Mouse (Mus musculus) intestine, embryonic 14.5 days (tissue): ENCODE measurements around the gene Tdo2. TPM values are rescaled to one million over a fixed set of nuclear protein-coding genes. Genes with fewer than 3 reads are reported as not detected.

Experiments
- ATAC-seq: fragments of 200-750 bp; cut with Nextera tagmentation; replicated peaks from 2 replicates; pipeline ENCODE4 v1.8.0; 2017; ENCODE audit warnings: low read depth, moderate number of reproducible peaks, moderate TSS enrichment, moderate library complexity; ENCODE audit not compliant: low FRiP score, low TSS enrichment
- DNase-seq: peaks from one replicate; pipeline ENCODE4 v3.0.0-alpha.2; 2018; ENCODE audit warnings: low spot score
- H3K27ac ChIP-seq: fragments of 300-500 bp; sonication (generic); 2 replicates; pipeline ENCODE4 v1.5.1; 2014; ENCODE audit warnings: low read depth, mild to moderate bottlenecking, control low read depth
- H3K27me3 ChIP-seq: fragments of 300-500 bp; sonication (generic); replicated peaks from 2 replicates; pipeline ENCODE4 v1.6.1; 2014; ENCODE audit warnings: low read length, control low read depth; ENCODE audit not compliant: control insufficient read depth, insufficient read depth
- H3K36me3 ChIP-seq: fragments of 300-500 bp; sonication (generic); 2 replicates; pipeline ENCODE4 v1.6.1; 2014; ENCODE audit warnings: low read length, control low read depth; ENCODE audit not compliant: control insufficient read depth, insufficient read depth
- H3K4me1 ChIP-seq: fragments of 300-500 bp; sonication (generic); replicated peaks from 2 replicates; pipeline ENCODE4 v1.6.1; 2014; ENCODE audit warnings: low read length, control low read depth, mixed read lengths; ENCODE audit not compliant: control insufficient read depth, insufficient read depth
- H3K4me2 ChIP-seq: fragments of 300-500 bp; sonication (generic); 2 replicates; pipeline ENCODE4 v1.6.1; 2014; ENCODE audit warnings: low read length
- H3K4me3 ChIP-seq: fragments of 300-500 bp; sonication (generic); 2 replicates; pipeline ENCODE4 v1.5.1; 2014; ENCODE audit warnings: low read depth, low read length, control low read depth, mixed read lengths
- H3K9ac ChIP-seq: fragments of 300-500 bp; sonication (generic); 2 replicates; pipeline ENCODE4 v1.6.1; 2014; ENCODE audit warnings: mild to moderate bottlenecking, low read length
- H3K9me3 ChIP-seq: fragments of 300-500 bp; sonication (generic); 2 replicates; pipeline ENCODE4 v1.6.1; 2016; ENCODE audit warnings: low read length, control low read depth; ENCODE audit not compliant: control insufficient read depth
- WGBS: fragments of 180-500 bp; shearing (Covaris S2); extraction: QIAGEN DNeasy Blood & Tissue Kit; methylation state at CpG from one replicate; pipeline ENCODE4 v1.1.7; 2014; 5-methylcytosine and 5-hydroxymethylcytosine counted together
- polyA plus RNA-seq: library from polyadenylated mRNA; unstranded; fragments of >200 nt; fragmentation: Nextera tagmentation; extraction: Ambion mirVana; gene quantifications from 2 replicates; pipeline ENCODE4 v1.2.1, GENCODE M21; 2014

Tdo2 gene
- polyA plus RNA-seq = 1.3 and 3.1 TPM in 2 replicates

DNA sequence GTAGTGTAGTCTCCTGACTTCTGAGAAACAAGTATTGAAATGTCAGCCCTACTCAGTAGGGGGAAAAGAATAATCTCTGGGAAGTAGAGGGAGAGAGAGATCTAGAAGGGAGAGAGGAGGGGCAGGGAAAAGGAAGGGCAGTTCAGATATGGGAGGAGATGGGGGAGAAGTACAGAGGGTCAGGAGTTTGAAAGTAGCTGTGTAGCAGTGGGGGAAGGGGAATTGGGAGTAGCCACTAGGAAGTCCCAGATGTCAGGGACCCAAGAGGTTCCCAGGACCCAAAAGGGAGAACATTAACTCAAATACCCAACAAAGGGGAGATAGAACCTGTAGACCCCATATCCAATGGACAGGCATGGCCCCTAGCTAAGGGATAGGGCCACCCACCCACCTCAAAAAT is at the start of gene Tdo2:
TSS of gene Tdo2 (minus strand) at position 101 of the 400 bp plus-strand sequence.
- ATAC-seq (no peak), DNase-seq (no peak)
- no peak within 1 kb of the TSS for H3K27ac ChIP-seq
- H3K9ac ChIP-seq = no peak within 1 kb of the TSS
- no peaks in the 10 kb centered on the region for H3K27me3 ChIP-seq
- no peaks in the 10 kb centered on the region for H3K36me3 ChIP-seq
- H3K9me3 ChIP-seq = no peaks in the 10 kb centered on the region
- H3K4me3 ChIP-seq = no peak within 1 kb of the TSS
- H3K4me1 ChIP-seq = 0 out of 2 replicates have a peak, but pooled peaks cover 4% of the 10 kb centered on the region
- H3K4me2 ChIP-seq = no peak within 1 kb of the TSS

DNA sequence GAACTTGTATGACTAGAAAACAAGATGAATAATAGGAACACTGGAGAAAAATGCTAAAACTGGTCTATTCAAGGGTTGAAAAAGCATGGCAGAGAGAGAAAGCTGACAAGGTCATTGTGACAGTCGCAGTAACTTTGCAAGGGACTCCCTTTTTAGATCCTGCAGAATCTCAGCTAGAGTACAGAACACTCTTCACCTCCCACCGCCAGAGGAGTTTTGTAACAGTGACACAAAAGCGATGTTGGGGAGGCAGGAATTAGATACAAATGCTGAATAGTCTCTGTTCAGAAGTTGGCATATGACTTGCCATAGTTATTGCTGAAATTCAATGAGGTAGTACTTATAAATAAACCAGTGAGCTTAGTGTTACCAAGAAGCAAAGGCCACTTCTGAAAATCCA is 47.1 kb upstream of the Tdo2 start:
- Histone ChIP-seq H3K27ac (no peak overlapping the region), H3K27me3 (no peaks in the 10 kb centered on the region), H3K9me3 (no peaks in the 10 kb centered on the region), H3K4me2 (no peak overlapping the region), H3K9ac (no peak overlapping the region), H3K4me3 (no peak overlapping the region), H3K36me3 (no peaks in the 10 kb centered on the region), H3K4me1 (no peaks in the 10 kb centered on the region)
- DNase-seq (no peak), ATAC-seq (no peak)
- WGBS = 84% methylated on average over 3 of the region's 3 CpGs

- Histone ChIP-seq H3K9ac (no peak overlapping the region), H3K36me3 (no peaks in the 10 kb centered on the region), H3K9me3 (no peaks in the 10 kb centered on the region), H3K4me2 (no peak overlapping the region), H3K4me1 (no peaks in the 10 kb centered on the region), H3K27me3 (no peaks in the 10 kb centered on the region), H3K4me3 (no peak overlapping the region), H3K27ac (no peak overlapping the region)
- DNase-seq (no peak), ATAC-seq (no peak)
- 90% methylated on average over 8 of the region's 8 CpGs for WGBS
Observed at GRCm38 (mm10) chr3:82022421-82022920, 46.5 kb upstream of the Tdo2 start.

DNA sequence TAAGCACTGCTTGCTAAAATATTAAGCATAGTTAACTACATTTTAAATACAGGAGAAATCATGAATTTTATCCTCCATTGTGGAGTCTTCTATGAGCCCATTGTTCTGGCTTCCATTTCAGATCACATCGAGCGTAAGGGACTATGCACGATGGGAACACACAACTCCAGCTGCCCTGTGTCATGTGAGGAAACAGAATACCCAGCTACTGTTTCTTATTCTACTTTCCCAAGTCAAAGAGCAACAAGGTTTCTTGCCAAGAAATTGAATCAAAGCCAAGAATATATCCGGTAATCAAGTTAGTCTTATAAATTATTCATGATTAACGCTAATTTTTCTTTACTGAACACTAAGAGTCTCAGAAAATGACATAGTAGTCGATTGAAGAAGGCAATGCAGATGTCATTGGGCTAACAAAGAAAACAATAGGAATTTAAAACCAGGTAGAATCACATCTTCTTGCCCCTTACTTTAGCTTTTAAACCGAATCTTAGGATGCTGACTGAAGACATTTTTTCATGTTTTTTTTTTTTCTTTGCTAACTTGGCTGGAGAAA is 38.2 kb upstream of the Tdo2 start:
- 74% methylated on average over 7 of the region's 7 CpGs for WGBS
- no peak overlapping the region for H3K4me3 ChIP-seq
- no peak overlapping the region for H3K4me2 ChIP-seq
- no peak overlapping the region for H3K27ac ChIP-seq
- no peaks in the 10 kb centered on the region for H3K9me3 ChIP-seq
- no peaks in the 10 kb centered on the region for H3K4me1 ChIP-seq
- no peaks in the 10 kb centered on the region for H3K27me3 ChIP-seq
- no peak for DNase-seq
- no peak for ATAC-seq
- H3K9ac ChIP-seq = no peak overlapping the region
- no peaks in the 10 kb centered on the region for H3K36me3 ChIP-seq

- H3K4me1 ChIP-seq = no peaks in the 10 kb centered on the region
- no peaks in the 10 kb centered on the region for H3K27me3 ChIP-seq
- H3K27ac ChIP-seq = no peak overlapping the region
- no peaks in the 10 kb centered on the region for H3K9me3 ChIP-seq
- no peak for ATAC-seq
- no peak for DNase-seq
- WGBS = 98% methylated on average over 1 of the region's 1 CpGs
- no peaks in the 10 kb centered on the region for H3K36me3 ChIP-seq
- no peak overlapping the region for H3K9ac ChIP-seq
- H3K4me3 ChIP-seq = no peak overlapping the region
- no peak overlapping the region for H3K4me2 ChIP-seq
Observed at GRCm38 (mm10) chr3:82007002-82007401, 31.0 kb upstream of the Tdo2 start.

DNA sequence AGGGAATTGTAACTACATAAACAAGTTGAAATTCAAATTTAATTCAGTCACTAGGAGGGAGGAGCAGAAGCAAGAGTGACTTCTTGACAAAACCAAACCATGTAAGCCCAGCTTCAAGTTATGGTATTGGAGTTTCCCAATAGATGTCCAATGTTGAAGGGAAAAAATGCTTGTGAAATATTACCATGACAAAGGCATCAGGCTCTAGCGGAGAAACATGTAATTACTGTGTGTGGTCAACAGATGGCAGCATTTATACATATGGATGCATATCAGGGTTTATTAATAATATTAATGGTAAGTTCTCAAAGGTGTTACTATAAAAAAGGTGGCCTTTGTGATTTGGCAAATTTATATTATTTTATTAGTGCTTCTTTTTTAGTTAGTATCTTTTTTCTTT is 20.0 kb upstream of the Tdo2 start:
- DNase-seq (no peak), ATAC-seq (no peak)
- WGBS = 2% methylated on average over 1 of the region's 1 CpGs
- H3K36me3 ChIP-seq = no peaks in the 10 kb centered on the region
- no peak overlapping the region for H3K9ac ChIP-seq
- no peak overlapping the region for H3K4me2 ChIP-seq
- no peaks in the 10 kb centered on the region for H3K27me3 ChIP-seq
- no peaks in the 10 kb centered on the region for H3K9me3 ChIP-seq
- H3K4me1 ChIP-seq = no peaks in the 10 kb centered on the region
- no peak overlapping the region for H3K27ac ChIP-seq
- no peak overlapping the region for H3K4me3 ChIP-seq

DNA sequence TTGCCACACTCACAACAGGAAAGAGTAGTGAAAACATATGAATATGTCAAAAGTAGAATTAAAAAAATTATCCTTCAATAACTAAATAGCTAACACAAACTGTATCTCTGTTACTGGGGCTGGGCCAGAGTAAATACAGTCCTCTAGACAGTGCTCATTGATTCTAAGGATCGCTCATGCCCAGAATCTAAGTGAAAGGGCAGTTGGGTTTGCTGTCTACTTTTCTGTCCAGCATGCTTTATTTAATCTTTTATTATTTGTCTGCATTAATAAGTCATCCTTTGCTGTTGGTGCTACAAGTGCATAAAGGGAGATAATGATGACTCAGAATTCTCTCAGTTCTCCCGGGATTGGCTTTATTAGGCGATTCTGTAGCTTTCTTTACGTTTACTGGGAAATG is 19.4 kb upstream of the Tdo2 start:
- H3K27me3 ChIP-seq = no peaks in the 10 kb centered on the region
- ATAC-seq (no peak), DNase-seq (no peak)
- H3K4me1 ChIP-seq = no peaks in the 10 kb centered on the region
- no peaks in the 10 kb centered on the region for H3K9me3 ChIP-seq
- no peaks in the 10 kb centered on the region for H3K36me3 ChIP-seq
- H3K27ac ChIP-seq = no peak overlapping the region
- 44% methylated on average over 4 of the region's 4 CpGs for WGBS
- no peak overlapping the region for H3K4me3 ChIP-seq
- H3K4me2 ChIP-seq = no peak overlapping the region
- H3K9ac ChIP-seq = no peak overlapping the region

DNA sequence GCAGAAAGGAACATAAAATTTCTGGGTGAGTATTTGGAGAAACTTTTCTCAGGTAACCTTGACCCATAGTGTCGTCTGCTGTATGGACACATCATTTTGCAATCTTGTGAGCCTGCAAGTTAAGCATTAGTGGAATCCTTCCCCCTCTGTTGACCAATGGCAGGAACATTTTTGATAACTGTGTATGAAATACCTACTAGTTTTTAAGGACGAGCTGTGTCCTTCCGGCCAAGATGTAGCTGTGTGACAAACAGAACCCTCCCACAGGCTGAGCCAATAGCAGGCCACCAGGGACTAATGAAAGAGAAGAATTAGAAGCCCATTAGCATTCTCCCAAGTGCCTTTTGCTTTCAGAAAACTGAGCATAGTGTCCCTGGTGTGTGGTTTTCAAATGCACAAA is 14.5 kb upstream of the Tdo2 start:
- Histone ChIP-seq H3K27me3 (no peaks in the 10 kb centered on the region), H3K27ac (no peak overlapping the region), H3K9me3 (no peaks in the 10 kb centered on the region), H3K4me1 (no peaks in the 10 kb centered on the region), H3K4me3 (no peak overlapping the region), H3K4me2 (no peak overlapping the region), H3K36me3 (no peaks in the 10 kb centered on the region), H3K9ac (no peak overlapping the region)
- ATAC-seq (no peak), DNase-seq (no peak)
- WGBS = 57% methylated on average over 3 of the region's 3 CpGs

- Histone ChIP-seq H3K36me3 (no peaks in the 10 kb centered on the region), H3K27ac (no peak overlapping the region), H3K9me3 (no peaks in the 10 kb centered on the region), H3K4me1 (no peaks in the 10 kb centered on the region), H3K27me3 (no peaks in the 10 kb centered on the region), H3K4me2 (no peak overlapping the region), H3K9ac (no peak overlapping the region), H3K4me3 (no peak overlapping the region)
- DNase-seq (no peak), ATAC-seq (no peak)
- 14% methylated on average over 2 of the region's 2 CpGs for WGBS
Observed at GRCm38 (mm10) chr3:81989692-81990141, 13.7 kb upstream of the Tdo2 start.
